12 mouse cellular contexts compared by ENCODE assay signal in genomic region chr2:59652702-59653101, GRCm38 (mm10). TPM values are rescaled to one million over a fixed set of nuclear protein-coding genes. Genes with fewer than 3 reads are reported as not detected.
DNase-seq lines count a peak whose midpoint lies in the region; ATAC-seq lines count a peak whose summit lies in the region.
"Had no signal": no experiment of that assay in that cellular context is flagged by ENCODE, and none has a peak within 500 bp of the region (broad histone marks: within the 10 kb centered on the region; RNA-seq: fewer than 3 reads in every experiment).

No protein-coding gene starts in this region.

- 0 out of 2 replicates have a peak overlapping the region, but pooled peaks have one; percentile 65 for H3K27ac ChIP-seq in forebrain, embryonic 10.5 days
- no peak overlapping the region for H3K27ac ChIP-seq in forebrain, embryonic 15.5 days (replicated peaks)
- 0 out of 2 replicates have a peak overlapping the region, but pooled peaks have one; percentile 16 for H3K27ac ChIP-seq in liver, embryonic 12.5 days
- no peak overlapping the region for H3K27ac ChIP-seq in liver, embryonic 11.5 days (ENCODE audit: low read depth, low read length)
- peak overlapping the region; percentile 66; the same call in 1 of the 2 replicates for H3K27ac ChIP-seq in forebrain, embryonic 13.5 days

- peaks cover 24% of the 10 kb centered on the region for H3K27me3 ChIP-seq in forebrain, embryonic 10.5 days (ENCODE audit: poor library complexity, severe bottlenecking)
- no peaks in the 10 kb centered on the region for H3K27me3 ChIP-seq in forebrain, embryonic 15.5 days
- H3K27me3 ChIP-seq in liver, embryonic 12.5 days (replicated peaks): peaks cover 14% of the 10 kb centered on the region; the same call in 1 of the 2 replicates
- 0 out of 2 replicates have a peak, but pooled peaks cover 3% of the 10 kb centered on the region for H3K27me3 ChIP-seq in liver, embryonic 11.5 days (replicated peaks; ENCODE audit: control insufficient read depth, insufficient read depth, low read length)
- no peaks in the 10 kb centered on the region for H3K27me3 ChIP-seq in forebrain, embryonic 13.5 days

- no peak for DNase-seq in forebrain, embryonic 10.5 days (ENCODE audit: extremely low spot score, low spot score)
- no peak for DNase-seq in liver, embryonic 11.5 days (ENCODE audit: low spot score)
- peak; percentile 45 to 66 for DNase-seq in natural killer cell, adult 2 months (ENCODE audit: low spot score in 2 of 2)
- DNase-seq in cerebellum, adult 11 months: no peak
- DNase-seq in spleen, postnatal 36 days (ENCODE audit: low spot score in 2 of 2): no peak
- DNase-seq: cerebellum, postnatal 25 days; gastrocnemius, postnatal 10 days; lung, postnatal 4 days had no signal

- H3K36me3 ChIP-seq in forebrain, embryonic 10.5 days (replicated peaks): 0 out of 2 replicates have a peak, but pooled peaks cover 3% of the 10 kb centered on the region
- H3K36me3 ChIP-seq in forebrain, embryonic 15.5 days: no peaks in the 10 kb centered on the region
- H3K36me3 ChIP-seq in liver, embryonic 12.5 days: no peaks in the 10 kb centered on the region
- no peaks in the 10 kb centered on the region for H3K36me3 ChIP-seq in liver, embryonic 11.5 days (ENCODE audit: control insufficient read depth, insufficient read depth, low read length)
- no peaks in the 10 kb centered on the region for H3K36me3 ChIP-seq in forebrain, embryonic 13.5 days (ENCODE audit: poor library complexity, severe bottlenecking)

- ATAC-seq in forebrain, embryonic 15.5 days (replicated peaks): no peak
- ATAC-seq in liver, embryonic 12.5 days: no peak
- no peak for ATAC-seq in liver, embryonic 11.5 days (replicated peaks; ENCODE audit: low FRiP score)
- no peak for ATAC-seq in forebrain, embryonic 13.5 days
- ATAC-seq: inflammation-experienced regulatory T-cells, adult 6 months had no signal

- 69% methylated on average over 5 of the region's 5 CpGs for WGBS in forebrain, embryonic 10.5 days
- WGBS in forebrain, embryonic 15.5 days: 53% methylated on average over 5 of the region's 5 CpGs
- WGBS in liver, embryonic 12.5 days (ENCODE audit: insufficient replicate concordance): 34% methylated on average over 5 of the region's 5 CpGs
- 42% methylated on average over 5 of the region's 5 CpGs for WGBS in liver, embryonic 11.5 days
- 53% methylated on average over 5 of the region's 5 CpGs for WGBS in forebrain, embryonic 13.5 days

- peaks cover 61% of the 10 kb centered on the region for H3K4me1 ChIP-seq in forebrain, embryonic 10.5 days
- H3K4me1 ChIP-seq in forebrain, embryonic 15.5 days: peaks cover 33% of the 10 kb centered on the region
- peaks cover 11% of the 10 kb centered on the region for H3K4me1 ChIP-seq in liver, embryonic 12.5 days
- peaks cover 5% of the 10 kb centered on the region; the same call in 1 of the 2 replicates for H3K4me1 ChIP-seq in liver, embryonic 11.5 days (replicated peaks; ENCODE audit: control insufficient read depth, insufficient read depth, low read length)
- peaks cover 55% of the 10 kb centered on the region for H3K4me1 ChIP-seq in forebrain, embryonic 13.5 days

- H3K4me3 ChIP-seq in forebrain, embryonic 10.5 days: no peak overlapping the region
- no peak overlapping the region for H3K4me3 ChIP-seq in forebrain, embryonic 15.5 days
- no peak overlapping the region for H3K4me3 ChIP-seq in liver, embryonic 12.5 days
- no peak overlapping the region for H3K4me3 ChIP-seq in liver, embryonic 11.5 days (ENCODE audit: low read depth, low read length)
- no peak overlapping the region for H3K4me3 ChIP-seq in forebrain, embryonic 13.5 days

- no peaks in the 10 kb centered on the region for H3K9me3 ChIP-seq in forebrain, embryonic 10.5 days
- H3K9me3 ChIP-seq in forebrain, embryonic 15.5 days: no peaks in the 10 kb centered on the region
- H3K9me3 ChIP-seq in liver, embryonic 12.5 days (replicated peaks): no peaks in the 10 kb centered on the region
- H3K9me3 ChIP-seq in liver, embryonic 11.5 days (ENCODE audit: control insufficient read depth, low read length): no peaks in the 10 kb centered on the region
- no peaks in the 10 kb centered on the region for H3K9me3 ChIP-seq in forebrain, embryonic 13.5 days (replicated peaks)

- no peak overlapping the region for H3K4me2 ChIP-seq in forebrain, embryonic 15.5 days (replicated peaks)
- no peak overlapping the region for H3K4me2 ChIP-seq in liver, embryonic 12.5 days
- H3K4me2 ChIP-seq in liver, embryonic 11.5 days: no peak overlapping the region
- H3K4me2 ChIP-seq in forebrain, embryonic 13.5 days: no peak overlapping the region

- no peak overlapping the region for H3K9ac ChIP-seq in forebrain, embryonic 15.5 days (replicated peaks)
- no peak overlapping the region for H3K9ac ChIP-seq in liver, embryonic 12.5 days
- H3K9ac ChIP-seq in liver, embryonic 11.5 days (ENCODE audit: low read depth, low read length): no peak overlapping the region
- H3K9ac ChIP-seq in forebrain, embryonic 13.5 days: no peak overlapping the region

RNA-seq across cellular contexts. Expression of gene Tanc1, which starts 40.9 kb away (rescaled TPM):
- 27.6 and 27.7 TPM in 2 replicates for polyA plus RNA-seq in forebrain, embryonic 10.5 days (2016; fragmentation: Nextera tagmentation; extraction: Ambion mirVana)
- 9.1 and 10.7 TPM in 2 replicates for polyA plus RNA-seq in forebrain, embryonic 15.5 days (2015; fragmentation: Nextera tagmentation; extraction: Ambion mirVana)
- polyA plus RNA-seq in liver, embryonic 12.5 days (2016; fragmentation: Nextera tagmentation; extraction: Ambion mirVana): 6.7 and 6.8 TPM in 2 replicates
- polyA plus RNA-seq in liver, embryonic 11.5 days (2014; fragmentation: Nextera tagmentation; extraction: Ambion mirVana): 11.8 and 12.5 TPM in 2 replicates
- 12.7 and 16.8 TPM in 2 replicates for polyA plus RNA-seq in forebrain, embryonic 13.5 days (2015; fragmentation: Nextera tagmentation; extraction: Ambion mirVana)

Comparison
In these comparisons a context has a peak if more than half of its experiments do, and no peak if none do; other contexts are left out.
1. H3K27ac ChIP-seq: peak in forebrain, embryonic 10.5 days (single experiment), liver, embryonic 12.5 days (single experiment) and forebrain, embryonic 13.5 days (single experiment); none in forebrain, embryonic 15.5 days (single experiment) and liver, embryonic 11.5 days (single experiment).
2. DNase-seq: peak in natural killer cell, adult 2 months (2 of 2); none in forebrain, embryonic 10.5 days (single experiment), liver, embryonic 11.5 days (single experiment), cerebellum, adult 11 months (single experiment) and spleen, postnatal 36 days (0 of 2).